Mouse (Mus musculus): ENCODE data around the gene C1galt1. TPM values are rescaled to one million over a fixed set of nuclear protein-coding genes. Genes with fewer than 3 reads are reported as not detected.

The C1galt1 gene
- 1.5 and 1.6 TPM in 2 replicates for polyA plus RNA-seq (2015; fragmentation: Nextera tagmentation; extraction: Ambion mirVana)

DNA sequence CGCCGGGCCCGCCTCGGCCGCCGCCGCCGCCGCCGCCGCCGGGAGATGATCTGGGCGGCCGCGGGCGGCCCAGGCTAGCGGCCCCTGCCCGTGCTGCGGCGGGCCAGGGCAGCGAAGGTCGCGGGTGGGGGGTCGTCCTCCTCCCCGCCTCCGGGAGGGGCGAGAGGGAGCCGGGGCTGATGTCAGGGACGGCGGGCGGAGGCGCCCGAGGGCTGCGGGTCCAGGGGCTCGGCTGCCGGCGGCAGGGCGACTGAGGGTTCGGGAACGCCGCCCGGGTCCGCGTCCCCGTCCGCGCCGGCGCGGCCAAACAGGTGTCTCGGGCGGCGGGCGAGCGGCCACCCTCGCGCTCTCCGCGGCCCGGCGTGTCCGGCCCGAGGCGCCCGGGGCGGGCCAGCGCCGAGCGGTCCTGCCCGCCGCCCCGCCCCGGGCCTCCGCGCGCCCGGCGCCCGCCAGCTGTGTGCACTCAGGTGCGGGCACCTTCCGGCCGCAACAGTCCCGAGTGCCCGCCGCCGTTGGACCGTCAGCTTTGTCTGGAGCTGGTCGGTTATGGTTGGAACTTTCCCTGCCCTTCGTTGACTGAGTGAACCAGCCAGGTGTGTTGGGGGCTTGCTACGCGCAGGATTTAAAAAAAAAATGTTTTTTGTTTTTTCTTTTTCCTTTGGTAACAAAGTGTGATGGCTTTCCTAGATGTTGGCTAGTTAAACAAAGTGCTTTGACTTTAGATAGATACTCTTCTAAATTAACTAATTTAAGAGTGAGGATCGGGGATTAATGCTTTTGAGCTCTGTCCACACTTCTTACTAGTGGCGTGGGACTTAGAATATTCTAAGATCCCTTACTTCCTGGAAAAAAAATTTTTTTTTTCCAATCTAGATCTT is at the start of gene C1galt1:
C1galt1 (plus strand) TSS at position 41 of the 878 bp plus-strand sequence.
- Histone ChIP-seq H3K4me1 (ENCODE audit: control insufficient read depth, insufficient read depth, low read depth, low read length) (peaks cover 18% of the 10 kb centered on the region), H3K4me2 (ENCODE audit: low read length) (peak within 1 kb of the TSS; percentile 70), H3K9ac (ENCODE audit: low read depth, low read length) (peak within 1 kb of the TSS; percentile 98), H3K9me3 (ENCODE audit: control insufficient read depth, low read length) (no peaks in the 10 kb centered on the region), H3K36me3 (ENCODE audit: control insufficient read depth, insufficient read depth, low read length) (no peaks in the 10 kb centered on the region), H3K27ac (ENCODE audit: low read depth, low read length) (peak within 1 kb of the TSS; percentile 94), H3K4me3 (ENCODE audit: low read length) (peak within 1 kb of the TSS; percentile 89), H3K27me3 (replicated peaks; ENCODE audit: control insufficient read depth, insufficient read depth, low read length) (no peaks in the 10 kb centered on the region)
- no peak; the same call in 1 of the 2 replicates for ATAC-seq
- under 1% methylated on average over 43 of the region's 93 CpGs for WGBS

DNA sequence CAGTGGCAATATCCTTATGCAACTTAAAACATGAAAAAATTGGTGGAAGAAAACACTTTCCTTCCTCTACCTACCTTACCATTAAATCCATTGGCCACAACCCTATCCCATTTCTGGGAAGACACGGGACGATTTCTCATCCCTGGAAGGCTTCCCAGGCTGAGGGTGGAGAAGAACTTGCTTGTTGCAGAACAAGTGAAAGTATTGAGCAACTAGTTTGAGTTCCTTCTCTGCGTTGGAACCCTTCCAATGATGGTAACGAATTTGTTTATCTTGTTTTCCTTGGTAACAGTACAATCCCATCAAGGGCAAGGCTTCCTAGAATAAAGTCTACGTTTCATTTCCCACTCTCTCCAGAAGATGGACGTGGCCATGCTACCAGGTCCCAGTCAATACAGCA is 44.7 kb upstream of the C1galt1 start:
- no peak overlapping the region for H3K9ac ChIP-seq (ENCODE audit: low read depth, low read length)
- no peaks in the 10 kb centered on the region for H3K36me3 ChIP-seq (ENCODE audit: control insufficient read depth, insufficient read depth, low read length)
- H3K4me2 ChIP-seq (ENCODE audit: low read length), result no peak overlapping the region

DNA sequence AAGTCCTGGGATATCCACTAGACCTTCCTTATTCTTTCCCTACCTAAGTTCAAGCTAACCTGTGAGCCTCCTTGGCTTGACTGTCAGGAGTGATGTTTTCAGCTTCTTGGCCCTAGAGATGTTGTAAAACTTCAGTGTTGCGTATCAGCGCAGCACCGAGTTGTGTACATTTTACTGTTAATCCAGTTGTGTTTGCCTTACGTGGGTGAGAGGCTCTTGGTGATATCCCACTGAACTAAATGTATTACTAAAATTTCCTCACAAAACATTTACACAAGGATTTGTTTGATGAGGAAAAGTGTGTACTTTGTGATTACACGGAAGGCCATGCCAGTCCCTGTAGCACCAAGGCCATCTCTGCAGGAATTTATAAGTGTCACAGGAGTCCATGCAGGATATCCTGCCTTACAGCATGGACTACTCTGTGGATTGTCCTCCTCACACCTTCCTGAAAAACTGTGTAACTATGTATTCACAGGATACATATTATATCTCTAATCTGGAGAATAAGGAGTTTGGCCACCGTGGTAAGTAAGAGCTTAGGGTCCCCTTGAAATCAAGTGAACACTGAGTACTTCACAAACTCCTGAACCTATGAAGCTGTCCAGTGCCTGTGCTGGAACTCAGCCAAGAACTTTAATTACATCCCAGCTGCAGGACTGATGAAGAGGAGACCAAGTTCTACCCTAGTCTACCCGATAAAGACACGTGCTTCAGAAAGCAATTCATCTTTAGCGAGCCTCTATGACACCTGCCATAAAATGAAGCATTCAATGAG is 40.7 kb upstream of the C1galt1 start:
- WGBS, result 91% methylated on average over 9 of the region's 9 CpGs
- ATAC-seq, result no peak
- Histone ChIP-seq H3K27ac (ENCODE audit: low read depth, low read length) (no peak overlapping the region), H3K9me3 (ENCODE audit: control insufficient read depth, low read length) (no peaks in the 10 kb centered on the region), H3K27me3 (replicated peaks; ENCODE audit: control insufficient read depth, insufficient read depth, low read length) (no peaks in the 10 kb centered on the region), H3K36me3 (ENCODE audit: control insufficient read depth, insufficient read depth, low read length) (no peaks in the 10 kb centered on the region), H3K4me3 (ENCODE audit: low read length) (no peak overlapping the region), H3K9ac (ENCODE audit: low read depth, low read length) (no peak overlapping the region), H3K4me1 (ENCODE audit: control insufficient read depth, insufficient read depth, low read depth, low read length) (no peaks in the 10 kb centered on the region), H3K4me2 (ENCODE audit: low read length) (no peak overlapping the region)

More for the DNA sequence above, 44.7 kb upstream of the C1galt1 start:
- Histone ChIP-seq H3K27me3 (replicated peaks; ENCODE audit: control insufficient read depth, insufficient read depth, low read length) (no peaks in the 10 kb centered on the region), H3K9me3 (ENCODE audit: control insufficient read depth, low read length) (no peaks in the 10 kb centered on the region), H3K4me3 (ENCODE audit: low read length) (no peak overlapping the region), H3K27ac (ENCODE audit: low read depth, low read length) (no peak overlapping the region), H3K4me1 (ENCODE audit: control insufficient read depth, insufficient read depth, low read depth, low read length) (no peaks in the 10 kb centered on the region)
- ATAC-seq, result no peak
- 78% methylated on average over 6 of the region's 6 CpGs for WGBS

DNA sequence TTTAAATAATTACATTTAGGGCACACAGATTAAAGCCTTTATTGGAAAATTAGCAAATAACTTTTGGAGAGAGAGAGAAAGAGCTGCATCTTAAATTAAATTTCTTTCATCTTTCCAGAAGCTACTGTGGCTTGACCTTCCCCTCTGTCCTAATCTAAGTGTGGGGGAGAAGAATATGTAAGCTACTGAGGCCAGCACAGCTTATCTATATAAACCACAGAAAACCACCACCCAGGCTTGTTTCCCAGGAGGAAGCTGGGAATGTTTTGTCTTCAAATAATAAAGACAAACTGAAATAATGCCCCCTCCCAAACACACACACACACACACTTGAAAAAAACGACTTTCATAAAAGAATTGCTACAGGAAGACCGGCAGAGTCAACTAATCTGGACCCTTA is 30.5 kb upstream of the C1galt1 start:
- no peaks in the 10 kb centered on the region for H3K36me3 ChIP-seq (ENCODE audit: control insufficient read depth, insufficient read depth, low read length)
- no peak for ATAC-seq
- no peaks in the 10 kb centered on the region for H3K27me3 ChIP-seq (replicated peaks; ENCODE audit: control insufficient read depth, insufficient read depth, low read length)
- H3K4me1 ChIP-seq (ENCODE audit: control insufficient read depth, insufficient read depth, low read depth, low read length), result no peaks in the 10 kb centered on the region
- no peak overlapping the region for H3K27ac ChIP-seq (ENCODE audit: low read depth, low read length)
- H3K4me2 ChIP-seq (ENCODE audit: low read length), result no peak overlapping the region
- no peak overlapping the region for H3K9ac ChIP-seq (ENCODE audit: low read depth, low read length)
- no peak overlapping the region for H3K4me3 ChIP-seq (ENCODE audit: low read length)
- no peaks in the 10 kb centered on the region for H3K9me3 ChIP-seq (ENCODE audit: control insufficient read depth, low read length)
- 42% methylated on average over 2 of the region's 2 CpGs for WGBS

DNA sequence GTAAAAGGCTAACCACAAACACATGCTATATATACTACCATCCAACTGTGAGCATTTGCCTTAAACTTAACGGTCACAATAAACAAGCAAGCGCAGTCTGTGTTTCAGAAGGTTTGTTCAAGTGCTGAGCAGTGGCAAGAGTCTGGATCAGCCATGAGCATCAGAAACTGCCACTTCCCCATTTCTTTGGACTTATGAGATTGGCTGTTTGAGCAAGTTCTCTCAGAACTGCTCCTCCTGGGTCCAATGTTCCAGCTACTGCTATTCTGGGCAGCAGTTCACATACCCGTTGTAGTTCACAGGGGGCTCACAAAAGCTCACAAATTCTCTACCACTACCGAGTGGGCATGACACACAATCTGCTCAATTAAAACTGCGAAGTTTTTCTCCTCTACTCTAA is 28.4 kb upstream of the C1galt1 start:
- H3K9ac ChIP-seq (ENCODE audit: low read depth, low read length), result no peak overlapping the region
- H3K4me2 ChIP-seq (ENCODE audit: low read length), result no peak overlapping the region
- no peak overlapping the region for H3K27ac ChIP-seq (ENCODE audit: low read depth, low read length)
- 83% methylated on average over 5 of the region's 5 CpGs for WGBS
- H3K36me3 ChIP-seq (ENCODE audit: control insufficient read depth, insufficient read depth, low read length), result no peaks in the 10 kb centered on the region
- ATAC-seq, result no peak
- no peaks in the 10 kb centered on the region for H3K4me1 ChIP-seq (ENCODE audit: control insufficient read depth, insufficient read depth, low read depth, low read length)
- no peak overlapping the region for H3K4me3 ChIP-seq (ENCODE audit: low read length)
- no peaks in the 10 kb centered on the region for H3K9me3 ChIP-seq (ENCODE audit: control insufficient read depth, low read length)
- H3K27me3 ChIP-seq (replicated peaks; ENCODE audit: control insufficient read depth, insufficient read depth, low read length), result no peaks in the 10 kb centered on the region

DNA sequence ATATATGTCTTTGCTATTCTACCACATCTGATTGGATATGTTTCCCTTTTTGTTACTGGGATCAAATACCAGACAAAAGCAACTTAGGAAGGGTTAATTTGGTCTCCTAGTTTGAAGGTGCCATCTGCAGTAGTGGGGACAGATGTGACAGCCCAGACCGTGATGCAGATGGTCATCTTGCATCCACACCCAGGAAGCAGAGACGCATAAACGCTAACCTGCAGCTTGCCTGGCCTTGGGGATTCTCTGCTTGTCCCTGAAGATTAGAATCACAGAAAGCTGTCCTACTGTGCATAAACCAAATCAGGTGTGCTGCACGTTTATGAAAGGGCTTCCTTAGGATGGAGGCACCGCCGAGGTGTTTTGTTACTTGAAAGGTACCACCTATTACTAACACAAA is 22.0 kb upstream of the C1galt1 start:
- Histone ChIP-seq H3K27me3 (replicated peaks; ENCODE audit: control insufficient read depth, insufficient read depth, low read length) (no peaks in the 10 kb centered on the region), H3K4me1 (ENCODE audit: control insufficient read depth, insufficient read depth, low read depth, low read length) (no peaks in the 10 kb centered on the region), H3K4me3 (ENCODE audit: low read length) (no peak overlapping the region), H3K27ac (ENCODE audit: low read depth, low read length) (no peak overlapping the region), H3K9ac (ENCODE audit: low read depth, low read length) (no peak overlapping the region), H3K4me2 (ENCODE audit: low read length) (no peak overlapping the region), H3K9me3 (ENCODE audit: control insufficient read depth, low read length) (no peaks in the 10 kb centered on the region), H3K36me3 (ENCODE audit: control insufficient read depth, insufficient read depth, low read length) (no peaks in the 10 kb centered on the region)
- no peak for ATAC-seq
- 51% methylated on average over 6 of the region's 6 CpGs for WGBS

DNA sequence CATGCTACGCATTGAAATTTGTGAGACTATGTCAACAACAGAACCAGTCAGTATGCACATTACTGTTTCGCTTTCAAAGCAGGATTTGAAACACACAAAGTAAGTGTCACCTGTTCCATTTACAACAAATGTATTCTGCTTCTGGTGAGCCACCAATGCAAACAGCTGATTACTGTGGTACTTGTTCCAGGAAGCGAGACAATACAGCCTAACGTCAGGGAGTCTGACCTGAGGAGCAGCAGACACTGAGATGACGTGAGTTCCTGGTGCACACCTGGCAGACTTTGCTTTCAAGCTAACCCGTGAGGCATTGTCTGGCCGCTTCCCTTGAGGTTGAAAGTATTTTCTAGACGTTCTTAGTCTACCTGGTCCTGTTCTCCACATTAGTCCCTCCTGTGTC is 13.8 kb upstream of the C1galt1 start:
- Histone ChIP-seq H3K4me3 (ENCODE audit: low read length) (no peak overlapping the region), H3K4me2 (ENCODE audit: low read length) (no peak overlapping the region), H3K9me3 (ENCODE audit: control insufficient read depth, low read length) (no peaks in the 10 kb centered on the region), H3K4me1 (ENCODE audit: control insufficient read depth, insufficient read depth, low read depth, low read length) (no peaks in the 10 kb centered on the region), H3K9ac (ENCODE audit: low read depth, low read length) (no peak overlapping the region), H3K27ac (ENCODE audit: low read depth, low read length) (no peak overlapping the region), H3K27me3 (replicated peaks; ENCODE audit: control insufficient read depth, insufficient read depth, low read length) (no peaks in the 10 kb centered on the region), H3K36me3 (ENCODE audit: control insufficient read depth, insufficient read depth, low read length) (no peaks in the 10 kb centered on the region)
- WGBS, result 78% methylated on average over 8 of the region's 8 CpGs
- no peak for ATAC-seq

DNA sequence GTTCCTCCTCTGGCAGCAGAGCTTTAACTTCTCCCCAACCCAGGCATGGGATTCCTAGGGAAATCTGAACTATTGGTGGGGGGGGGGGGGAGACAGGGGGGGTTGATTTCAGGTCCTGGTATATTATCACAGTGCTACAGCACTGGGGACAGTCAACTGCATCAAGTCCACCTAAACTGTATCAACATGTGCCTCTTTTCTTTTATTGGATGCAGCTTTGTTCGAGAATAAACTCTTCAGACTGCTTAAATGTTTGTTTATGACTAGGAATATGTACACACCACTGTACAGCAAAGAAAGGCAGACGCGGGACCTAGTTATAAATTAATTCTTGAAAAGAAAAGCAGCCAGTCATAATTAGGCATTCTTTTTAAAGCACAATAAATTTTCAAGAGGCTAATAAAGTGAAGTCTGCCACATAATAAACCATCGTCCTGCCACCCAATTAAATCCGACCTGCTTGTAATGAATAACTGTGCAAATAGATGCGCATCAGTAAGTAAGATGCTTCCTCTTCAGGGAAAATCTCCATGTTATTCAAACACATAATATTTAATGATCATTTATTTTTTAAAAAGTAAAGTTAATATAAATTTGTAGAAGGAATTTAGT is 12.0 kb upstream of the C1galt1 start:
- WGBS, result 51% methylated on average over 6 of the region's 6 CpGs

More for the DNA sequence above, 12.0 kb upstream of the C1galt1 start:
- no peaks in the 10 kb centered on the region for H3K36me3 ChIP-seq (ENCODE audit: control insufficient read depth, insufficient read depth, low read length)
- H3K9ac ChIP-seq (ENCODE audit: low read depth, low read length), result no peak overlapping the region
- no peaks in the 10 kb centered on the region for H3K27me3 ChIP-seq (replicated peaks; ENCODE audit: control insufficient read depth, insufficient read depth, low read length)
- H3K4me1 ChIP-seq (ENCODE audit: control insufficient read depth, insufficient read depth, low read depth, low read length), result no peaks in the 10 kb centered on the region
- no peak for ATAC-seq
- H3K9me3 ChIP-seq (ENCODE audit: control insufficient read depth, low read length), result no peaks in the 10 kb centered on the region
- H3K27ac ChIP-seq (ENCODE audit: low read depth, low read length), result no peak overlapping the region
- H3K4me3 ChIP-seq (ENCODE audit: low read length), result no peak overlapping the region
- no peak overlapping the region for H3K4me2 ChIP-seq (ENCODE audit: low read length)
